Mouse (Mus musculus): ENCODE results near the gene Defb15. TPM values are rescaled to one million over a fixed set of nuclear protein-coding genes. Genes with fewer than 3 reads are reported as not detected.
"Not testable (repeated sequence)": the region's sequence is repeated elsewhere in the genome, so short reads cannot be mapped to it uniquely, and the experiment has no call there.

Defb15 gene
- total RNA-seq (2021), result not detected
- long read RNA-seq, result 0 reads

DNA sequence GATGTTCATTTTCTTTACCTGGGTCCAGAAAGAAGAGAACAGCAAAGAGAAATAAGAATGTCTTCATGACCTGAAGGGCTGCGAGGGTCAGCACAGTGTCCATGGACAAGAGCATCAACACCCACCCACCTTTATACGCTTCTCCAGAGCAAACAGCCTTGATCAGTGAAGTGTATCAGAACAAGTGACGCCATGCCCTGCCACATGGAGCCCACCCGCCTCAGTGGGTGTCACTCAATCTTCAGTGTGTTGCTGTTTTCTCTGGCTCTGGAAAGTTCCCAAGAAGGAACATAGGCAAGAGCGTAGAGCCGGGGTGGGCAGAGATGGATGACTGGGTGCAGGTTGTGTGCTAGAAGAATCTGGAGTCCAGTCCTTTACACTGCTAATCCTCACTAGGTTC is at the start of gene Defb15:
Defb15 (minus strand) TSS at position 101 of the 400 bp plus-strand sequence.
- DNase-seq (ENCODE audit: low spot score in 2 of 2), result no peak

- DNase-seq (ENCODE audit: low spot score in 2 of 2), result peak; percentile 27 to 53
These were observed 49.3 kb upstream of the Defb15 start for GRCm38 (mm10) chr8:21981664-21982337.

DNA sequence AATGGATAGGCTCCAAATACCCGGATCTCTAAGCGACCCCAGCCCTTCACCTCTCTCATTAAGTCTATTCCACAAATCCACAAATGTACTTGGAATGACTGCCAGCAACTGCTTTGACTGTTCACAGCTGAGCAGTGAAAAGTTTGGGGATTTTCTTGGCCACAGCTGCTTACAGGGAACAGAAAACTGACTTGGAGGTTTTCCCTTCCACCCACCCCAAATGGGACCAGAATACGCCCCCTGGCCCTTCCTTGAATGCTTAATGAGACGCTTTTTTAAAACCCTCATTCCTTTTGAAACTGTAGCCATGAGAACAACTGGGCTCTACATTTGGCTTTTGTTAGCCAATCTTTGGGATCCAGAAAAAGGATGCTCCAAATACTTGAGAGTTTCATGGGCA is 45.7 kb upstream of the Defb15 start:
- DNase-seq (ENCODE audit: low spot score in 2 of 2), result peak; percentile 2 to 43

- DNase-seq (ENCODE audit: low spot score in 2 of 2), result no peak
These were observed 37.0 kb upstream of the Defb15 start, which contains the start of gene Ccdc70 for GRCm38 (mm10) chr8:21969475-21969874. Gene Ccdc70 (plus strand): TSS chr8:21969775.

- DNase-seq (ENCODE audit: low spot score in 2 of 2), result no peak
These were observed 34.1 kb upstream of the Defb15 start for GRCm38 (mm10) chr8:21966646-21967045.

DNA sequence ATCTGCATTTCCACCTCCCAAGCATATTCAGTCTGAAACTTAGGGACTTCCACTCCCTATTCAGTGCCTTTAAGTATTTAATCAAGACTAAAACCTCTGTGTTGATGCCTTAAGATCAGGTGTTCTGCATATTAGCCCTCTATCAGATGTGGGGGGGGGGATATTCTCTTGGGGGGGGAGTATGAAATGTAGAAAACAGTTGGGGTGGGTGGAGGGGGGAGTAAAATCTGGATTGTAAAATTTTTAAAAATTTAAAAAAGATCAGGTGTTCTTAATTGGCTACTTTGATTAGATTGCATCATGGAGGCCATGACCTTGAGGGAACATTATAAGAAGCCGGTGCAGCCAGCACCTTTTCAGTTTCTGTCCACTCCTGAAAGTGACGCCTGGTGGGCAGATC is 25.9 kb upstream of the Defb15 start, which contains the start of gene Fam90a1a:
Fam90a1a (plus strand) TSS at position 301 of the 400 bp plus-strand sequence.
- DNase-seq (ENCODE audit: low spot score in 2 of 2), result no peak

DNA sequence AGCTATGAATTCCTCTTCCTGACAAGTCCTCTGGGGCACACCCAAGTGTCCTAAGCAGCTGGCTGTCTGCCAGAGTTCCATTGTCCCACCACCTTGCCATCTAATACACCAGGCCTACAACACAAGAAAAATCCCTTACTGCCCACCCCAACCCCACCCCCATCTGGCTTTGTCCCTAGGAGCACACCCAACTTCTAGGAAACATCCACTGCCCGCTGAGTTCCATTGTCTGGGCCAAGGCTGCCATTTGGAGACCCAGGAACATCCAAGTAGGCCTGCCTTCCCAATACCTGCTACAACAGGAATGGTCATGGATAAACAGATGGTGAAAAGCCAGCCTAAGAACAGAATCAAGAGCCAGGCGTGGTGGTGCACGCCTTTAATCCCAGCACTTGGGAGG is 23.8 kb upstream of the Defb15 start:
- DNase-seq (ENCODE audit: low spot score in 2 of 2), result no peak

GRCm38 (mm10) chr8:21955321-21955720 is 22.8 kb upstream of the Defb15 start:
- DNase-seq (ENCODE audit: low spot score in 2 of 2), result peak; percentile 44 to 73

- no peak for DNase-seq (ENCODE audit: low spot score in 2 of 2)
These were observed 15.0 kb upstream of the Defb15 start for GRCm38 (mm10) chr8:21947311-21948017.

GRCm38 (mm10) chr8:21946462-21946861 is 14.0 kb upstream of the Defb15 start, which contains the start of gene Defb13:
Gene Defb13 (plus strand): TSS chr8:21946762.
- no peak for DNase-seq (ENCODE audit: low spot score in 2 of 2)

- DNase-seq (ENCODE audit: low spot score in 2 of 2), result not testable (repeated sequence)
These were observed 5.5 kb upstream of the Defb15 start, which contains the start of gene Defb35 for GRCm38 (mm10) chr8:21938052-21938451. Gene Defb35 (plus strand): TSS chr8:21938352.

DNA sequence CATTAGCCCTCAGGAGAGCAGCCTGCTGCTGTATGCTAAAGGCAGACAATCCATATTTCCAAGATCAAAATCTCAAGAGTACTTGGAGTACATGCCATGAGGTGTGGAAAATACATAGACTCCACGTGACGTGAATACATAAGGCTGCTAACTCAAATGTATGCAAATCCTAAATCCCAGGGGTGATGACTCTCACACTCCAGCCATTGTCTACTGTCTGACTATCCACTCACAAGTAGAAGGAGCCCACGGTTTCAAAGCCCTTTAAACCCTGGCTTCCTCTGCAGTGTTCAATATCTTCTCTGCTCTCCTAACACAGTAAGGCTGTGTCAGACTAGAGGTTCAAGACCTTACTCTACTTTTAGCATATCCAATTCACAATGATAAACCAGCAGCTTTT is 1.8 kb downstream of the Defb15 start:
- not testable (repeated sequence) for DNase-seq (ENCODE audit: low spot score in 2 of 2)

DNA sequence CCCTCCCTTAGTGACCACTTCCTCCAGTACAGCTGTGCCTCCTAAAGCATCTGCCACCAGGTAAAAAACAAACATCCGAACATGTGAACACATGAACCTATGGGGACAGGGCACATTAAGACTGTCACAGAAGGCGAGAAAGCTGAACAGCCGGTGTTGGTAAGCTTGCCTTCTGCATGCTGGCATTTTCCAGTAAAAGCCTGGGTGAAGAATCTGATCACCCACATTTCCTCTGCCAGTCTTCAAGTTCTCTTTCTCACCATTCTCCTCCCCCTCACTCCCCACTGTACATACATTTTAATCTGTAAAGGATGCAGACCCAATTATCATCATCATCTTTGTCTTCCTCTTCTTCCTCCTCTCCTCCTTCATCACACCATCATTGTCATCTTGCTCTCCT is 16.9 kb downstream of the Defb15 start:
- peak; percentile 9 to 52 for DNase-seq (ENCODE audit: low spot score in 2 of 2)

- no peak for DNase-seq (ENCODE audit: low spot score in 2 of 2)
These were observed 20.0 kb downstream of the Defb15 start for GRCm38 (mm10) chr8:21912554-21912953.

DNA sequence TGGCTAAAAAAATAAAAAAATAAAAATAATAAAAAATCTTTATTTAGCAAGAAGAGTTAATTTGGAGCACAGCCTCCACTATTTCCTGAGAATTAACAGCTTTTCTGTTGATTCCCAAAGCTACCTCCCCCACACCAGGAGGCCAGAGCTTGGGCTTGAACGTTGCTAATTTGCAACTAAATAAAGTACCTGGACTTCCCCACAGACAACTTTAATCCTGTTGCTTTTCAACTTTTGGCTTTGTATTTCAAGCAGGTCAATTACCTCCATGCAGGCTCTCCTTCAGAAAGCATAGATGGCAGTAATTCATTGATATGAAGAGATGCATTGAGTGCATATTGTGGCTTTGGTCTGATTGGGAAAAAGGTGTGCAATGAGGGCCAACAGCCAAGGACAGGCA is 20.6 kb downstream of the Defb15 start:
- DNase-seq (ENCODE audit: low spot score in 2 of 2), result no peak

GRCm38 (mm10) chr8:21906290-21906689 is 26.2 kb downstream of the Defb15 start, which contains the start of gene Defb11:
Gene Defb11 (minus strand): TSS chr8:21906412.
- not testable (repeated sequence) for DNase-seq (ENCODE audit: low spot score in 2 of 2)

DNA sequence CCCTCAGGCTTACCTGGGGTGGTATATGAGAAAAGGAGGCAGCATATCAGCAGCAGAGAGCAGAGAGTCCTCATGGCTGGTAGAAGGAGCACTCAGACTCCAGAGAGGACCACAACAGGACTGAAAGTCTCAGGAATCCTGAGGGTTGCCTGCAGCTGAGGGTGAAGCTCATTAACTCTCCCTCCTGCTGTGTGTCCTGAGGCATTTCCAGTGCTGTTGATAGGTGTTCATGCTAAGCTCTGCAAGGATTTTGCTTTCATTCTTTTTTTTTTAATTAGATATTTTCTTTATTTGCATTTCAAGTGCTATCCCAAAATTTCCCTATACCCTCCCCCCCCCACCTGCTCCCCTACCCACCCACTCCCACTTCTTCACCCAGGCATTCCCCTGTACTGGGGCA is 47.2 kb downstream of the Defb15 start, which contains the start of gene Defb9:
Defb9 (minus strand) TSS at position 101 of the 400 bp plus-strand sequence.
- DNase-seq (ENCODE audit: low spot score in 2 of 2), result not testable (repeated sequence)

Other genes starting within 250 kb of the Defb15 start
- not detected for gene AY761184, start 229.1 kb downstream of the Defb15 start, total RNA-seq (2021)
- not detected for gene Defa24, start 198.2 kb downstream of the Defb15 start, total RNA-seq (2021)
- not detected for gene Defb50, start 109.2 kb downstream of the Defb15 start, total RNA-seq (2021)
- gene Defb2, start 92.8 kb downstream of the Defb15 start, total RNA-seq (2021), result not detected
- not detected for gene Defb10, start 73.8 kb downstream of the Defb15 start, total RNA-seq (2021)
- not detected for gene Defb9, start 47.3 kb downstream of the Defb15 start, total RNA-seq (2021)
- gene Defb11, start 26.3 kb downstream of the Defb15 start, total RNA-seq (2021), result not detected
- gene Defb35, start 5.6 kb upstream of the Defb15 start, total RNA-seq (2021), result not detected
- not detected for gene Defb13, start 14.1 kb upstream of the Defb15 start, total RNA-seq (2021)
- not detected for gene Fam90a1a, start 26.0 kb upstream of the Defb15 start, total RNA-seq (2021)
- gene Ccdc70, start 37.1 kb upstream of the Defb15 start, total RNA-seq (2021), result not detected
- gene Atp7b, start 127.6 kb upstream of the Defb15 start, total RNA-seq (2021), result 1 to 10 TPM; 1.4 to 1.6 TPM
- gene Alg11, start 128.0 kb upstream of the Defb15 start, total RNA-seq (2021), result 10 to 100 TPM; 38.3 to 40.5 TPM
- gene Nek5, start 192.3 kb upstream of the Defb15 start, total RNA-seq (2021), result under 1 TPM; 0.12 to 0.15 TPM
- gene Nek3, start 233.7 kb upstream of the Defb15 start, total RNA-seq (2021), result 1 to 10 TPM; 2.5 to 3.0 TPM